Mouse (Mus musculus) left cerebral cortex, adult 18-20 months (tissue): Measurements from ENCODE around the gene Grin2c. TPM values are rescaled to one million over a fixed set of nuclear protein-coding genes. Genes with fewer than 3 reads are reported as not detected.
A peak's percentile ranks its signal among the peaks of the same experiment; 100 is the strongest.

Experiments
- DNase-seq, 2 experiments: peaks; one replicate each; pipeline ENCODE4 v3.0.0; 2021 to 2022; ENCODE audit warnings: low spot score in 2 of 2, mixed read lengths in 1 of 2
- total RNA-seq, 2 experiments: library from RNA; stranded (reverse); gene quantifications; 2 replicates each; pipeline ENCODE4 v1.2.3; 2021

Gene Grin2c
- total RNA-seq, 2 experiments from 2014 or later: 33.8 to 35.7 TPM

- DNase-seq: no peak
These were observed 34.2 kb downstream of the Grin2c start for GRCm38 (mm10) chr11:115232889-115233288.

GRCm38 (mm10) chr11:115231924-115232323, 35.1 kb downstream of the Grin2c start:
- DNase-seq: no peak

GRCm38 (mm10) chr11:115231168-115231915, 35.7 kb downstream of the Grin2c start:
- no peak for DNase-seq

GRCm38 (mm10) chr11:115229021-115229930, 37.8 kb downstream of the Grin2c start:
- DNase-seq: no peak

GRCm38 (mm10) chr11:115228430-115228829, 38.6 kb downstream of the Grin2c start:
- no peak for DNase-seq

- DNase-seq: no peak
These were observed 39.4 kb downstream of the Grin2c start for GRCm38 (mm10) chr11:115227640-115228039.

GRCm38 (mm10) chr11:115226811-115227491, 40.1 kb downstream of the Grin2c start:
- DNase-seq: no peak

- no peak for DNase-seq
These were observed 41.7 kb downstream of the Grin2c start for GRCm38 (mm10) chr11:115225301-115225700.

GRCm38 (mm10) chr11:115224889-115225288, 42.2 kb downstream of the Grin2c start:
- DNase-seq: peak in 1 of 2 experiments; percentile 38

GRCm38 (mm10) chr11:115223877-115224276, 43.2 kb downstream of the Grin2c start:
- no peak for DNase-seq

GRCm38 (mm10) chr11:115223451-115223850, 43.6 kb downstream of the Grin2c start:
- no peak for DNase-seq

- DNase-seq: no peak
These were observed 44.5 kb downstream of the Grin2c start for GRCm38 (mm10) chr11:115222570-115222969.

GRCm38 (mm10) chr11:115222077-115222476, 45.0 kb downstream of the Grin2c start:
- DNase-seq: no peak

- no peak for DNase-seq
These were observed 47.4 kb downstream of the Grin2c start for GRCm38 (mm10) chr11:115219685-115220084.

- DNase-seq: no peak
These were observed 47.8 kb downstream of the Grin2c start for GRCm38 (mm10) chr11:115219263-115219662.

- DNase-seq: no peak
These were observed 49.3 kb downstream of the Grin2c start for GRCm38 (mm10) chr11:115217439-115218410.

- no peak for DNase-seq
These were observed 51.9 kb downstream of the Grin2c start for GRCm38 (mm10) chr11:115215123-115215522.

GRCm38 (mm10) chr11:115212116-115212515, 54.9 kb downstream of the Grin2c start:
- peak in 1 of 2 experiments; percentile 49 for DNase-seq

GRCm38 (mm10) chr11:115209958-115210357, 57.1 kb downstream of the Grin2c start:
- no peak for DNase-seq
